Mouse (Mus musculus) heart, postnatal 10 days (tissue): ENCODE results near the gene Ifne. TPM values are rescaled to one million over a fixed set of nuclear protein-coding genes. Genes with fewer than 3 reads are reported as not detected.
A peak's percentile ranks its signal among the peaks of the same experiment; 100 is the strongest.
"Not testable (repeated sequence)": the region's sequence is repeated elsewhere in the genome, so short reads cannot be mapped to it uniquely, and the experiment has no call there.

ENCODE experiments used
- DNase-seq, 2 experiments: peaks; one replicate each; pipeline ENCODE4 v3.0.0; 2021
- intact Hi-C: fragments of 180-260 bp; cut with DNase I; formaldehyde crosslinking; loops from one replicate; pipeline ENCODE4 v1.15.1; 2025
- microRNA-seq, 2 experiments: library from miRNA; unstranded; fragments of <30 nt; microRNA quantifications; one replicate each; pipeline ENCODE4 v1.2.0; 2022
- total RNA-seq, 2 experiments: library from RNA; stranded (reverse); gene quantifications; 2 replicates each; pipeline ENCODE4 v1.2.3; 2021

Ifne gene
- total RNA-seq, 2 experiments from 2014 or later: not detected

DNA sequence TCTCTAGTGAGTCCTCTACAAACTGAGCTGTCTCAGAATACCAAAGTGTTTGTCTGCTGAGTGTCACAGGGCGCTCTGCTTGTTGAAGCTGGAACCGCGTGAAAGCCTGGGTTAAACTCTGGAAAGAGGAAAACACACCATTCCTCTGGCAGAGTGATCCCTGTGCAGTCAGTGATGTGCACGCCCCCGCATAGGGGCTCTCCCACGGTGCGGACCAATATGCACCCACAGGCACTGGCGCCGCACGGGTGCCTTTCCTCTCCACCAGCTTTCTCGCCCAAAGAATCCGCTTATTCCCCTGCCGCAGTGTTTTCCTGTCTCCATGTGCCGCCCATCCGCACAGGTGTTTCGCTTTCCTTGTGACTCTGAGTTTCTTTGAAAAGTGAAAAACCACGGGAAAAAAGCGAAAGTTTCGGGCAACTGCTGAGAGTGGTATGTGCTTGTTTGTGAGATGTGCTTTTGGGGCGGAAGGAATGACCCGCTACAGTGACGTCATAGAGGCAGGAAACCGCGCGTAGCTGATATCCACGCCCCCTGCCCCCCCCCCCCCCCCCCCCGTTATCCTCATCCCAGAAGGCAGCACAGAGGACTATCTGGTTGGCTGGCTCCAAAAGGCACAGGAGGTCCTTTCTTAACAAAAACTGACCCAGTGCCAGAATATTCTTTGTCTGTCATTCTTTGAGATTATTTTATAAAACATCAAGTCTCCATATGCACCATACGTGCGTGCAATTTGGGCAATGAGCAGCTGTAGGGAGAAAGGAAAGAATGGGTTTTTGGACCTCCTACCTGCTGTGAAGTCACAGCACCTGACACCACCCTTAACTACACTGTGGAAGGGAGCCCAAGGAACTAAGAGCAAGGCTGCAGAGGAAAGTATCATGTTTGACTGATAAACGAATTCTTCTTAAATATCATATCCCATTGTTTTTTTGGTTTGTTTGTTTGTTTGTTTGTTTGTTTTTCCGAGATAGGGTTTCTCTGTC, 11.8 kb downstream of the Ifne start:
- DNase-seq: peak; percentile 24 to 38
- intact Hi-C loops: loop anchor here (10.0 kb wide), 1 partner anchor 657 kb away; no protein-coding TSS in a partner anchor

DNA sequence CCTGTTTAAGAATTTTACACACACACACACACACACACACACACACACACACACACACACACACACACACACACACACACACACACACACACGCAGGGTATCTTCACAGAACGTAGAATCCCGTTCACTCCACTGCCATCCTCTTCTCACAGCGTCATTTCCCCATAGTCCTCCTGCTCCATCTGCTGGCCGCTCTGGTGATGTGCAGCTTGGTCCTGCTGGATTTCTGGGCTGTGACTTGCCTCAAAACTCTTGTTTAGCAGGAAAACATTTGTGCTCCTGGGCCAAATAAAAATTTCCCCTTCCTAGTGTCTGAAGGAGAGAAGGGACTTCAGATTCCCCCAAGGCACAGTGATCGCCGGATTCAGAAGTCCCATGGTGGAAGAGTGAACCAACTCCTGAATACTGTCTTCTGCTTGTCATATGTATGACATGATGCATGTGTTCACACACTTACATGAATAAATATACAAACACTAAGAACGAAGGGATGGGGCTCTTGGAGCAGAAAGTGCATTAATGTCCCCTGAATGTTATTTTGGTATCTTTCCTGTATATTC, 12.6 kb downstream of the Ifne start:
- intact Hi-C loops: loop anchor here (10.0 kb wide), 1 partner anchor 657 kb away; no protein-coding TSS in a partner anchor
- peak; percentile 83 to 89 for DNase-seq

DNA sequence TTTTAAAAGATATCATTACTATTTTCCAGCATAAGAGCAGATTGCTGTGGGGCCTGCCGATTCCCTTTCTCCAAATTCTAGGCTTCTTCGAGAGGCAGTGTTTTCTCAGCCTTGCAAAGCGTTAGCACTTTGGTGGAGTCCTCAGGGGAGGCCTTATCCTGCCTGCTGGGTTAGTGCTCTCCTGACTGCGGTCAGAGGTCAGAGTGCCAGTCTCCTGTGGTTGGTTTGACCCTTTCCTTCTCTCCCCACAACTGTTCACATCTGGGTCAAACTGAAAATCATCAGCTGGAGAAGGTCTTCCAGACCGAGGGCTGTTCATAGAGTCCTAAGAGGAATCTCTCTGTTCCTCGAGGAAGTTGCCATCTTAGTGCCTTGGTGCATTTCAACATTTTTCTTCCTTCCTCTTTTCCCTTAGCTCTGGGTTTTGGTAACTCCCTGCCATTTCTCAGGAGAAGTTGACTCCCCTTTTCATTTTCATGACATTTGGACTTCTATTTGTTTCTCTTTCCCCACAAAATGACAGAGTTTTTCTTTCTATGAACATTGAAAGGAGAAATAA, 14.9 kb downstream of the Ifne start:
- DNase-seq: no peak
- intact Hi-C loops: loop anchor here (10.0 kb wide), 1 partner anchor 660 kb away; no protein-coding TSS in a partner anchor

DNA sequence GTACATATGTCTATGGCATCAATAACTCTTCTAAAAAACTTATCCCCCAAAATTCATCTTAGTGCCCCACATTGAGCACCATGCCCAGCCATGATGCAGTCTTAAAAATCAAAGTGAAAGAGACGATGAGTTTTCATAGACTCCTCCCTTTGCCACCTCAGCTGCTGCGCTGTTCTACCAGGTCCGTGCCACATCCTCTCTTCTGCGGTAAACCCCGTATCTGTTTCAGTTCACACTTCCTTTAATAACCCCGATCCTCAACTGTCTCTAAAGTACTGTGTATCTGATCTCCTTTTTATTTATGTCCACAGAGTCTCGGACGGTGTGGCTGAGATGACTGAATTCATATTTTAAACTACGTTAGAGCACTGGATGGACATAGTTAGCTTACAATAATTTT, 15.4 kb downstream of the Ifne start:
- DNase-seq: no peak
- intact Hi-C loops: loop anchor here (10.0 kb wide), 1 partner anchor 660 kb away; no protein-coding TSS in a partner anchor

DNA sequence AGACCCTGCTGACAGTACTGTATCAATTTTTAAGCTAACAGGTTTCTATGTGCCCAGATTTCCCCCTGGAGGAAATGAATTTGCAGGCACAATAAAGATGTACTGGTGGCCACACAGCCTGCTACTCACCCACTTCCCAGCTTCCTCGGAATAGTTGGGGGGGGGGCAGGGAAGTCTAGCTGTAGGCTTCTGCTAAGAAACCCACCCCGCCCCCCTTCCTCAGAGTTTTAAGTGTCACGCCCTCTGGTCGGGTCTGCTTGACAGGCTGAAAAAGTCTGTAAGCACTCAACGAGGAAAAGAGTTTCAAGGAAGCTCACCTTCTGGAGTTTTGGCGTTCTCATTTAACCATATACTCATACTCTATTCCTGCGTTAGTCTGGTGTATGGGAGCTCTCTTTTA, 16.7 kb downstream of the Ifne start:
- intact Hi-C loops: loop anchor here (10.0 kb wide), 1 partner anchor 661 kb away; no protein-coding TSS in a partner anchor
- no peak for DNase-seq

DNA sequence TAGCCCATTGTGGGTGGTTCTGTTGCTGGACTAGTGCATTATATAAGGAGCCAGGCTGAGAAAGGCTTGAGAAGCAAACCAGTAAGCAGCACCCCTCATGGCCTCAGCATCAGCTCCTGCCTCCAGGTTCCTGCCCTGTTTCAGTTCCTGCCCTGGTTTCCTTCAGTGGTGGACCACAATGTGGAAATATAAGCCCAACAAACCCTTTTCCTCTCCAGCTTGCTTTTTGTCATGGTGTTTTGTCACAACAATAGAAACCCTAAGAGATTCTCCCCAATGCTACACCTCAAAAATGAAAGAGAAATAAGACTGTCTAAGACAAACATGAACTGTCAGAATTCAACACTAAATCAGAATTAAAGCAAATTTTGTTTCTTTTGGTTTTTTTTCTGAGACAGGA, 20.8 kb downstream of the Ifne start:
- DNase-seq: no peak
- intact Hi-C loops: no loop called here

DNA sequence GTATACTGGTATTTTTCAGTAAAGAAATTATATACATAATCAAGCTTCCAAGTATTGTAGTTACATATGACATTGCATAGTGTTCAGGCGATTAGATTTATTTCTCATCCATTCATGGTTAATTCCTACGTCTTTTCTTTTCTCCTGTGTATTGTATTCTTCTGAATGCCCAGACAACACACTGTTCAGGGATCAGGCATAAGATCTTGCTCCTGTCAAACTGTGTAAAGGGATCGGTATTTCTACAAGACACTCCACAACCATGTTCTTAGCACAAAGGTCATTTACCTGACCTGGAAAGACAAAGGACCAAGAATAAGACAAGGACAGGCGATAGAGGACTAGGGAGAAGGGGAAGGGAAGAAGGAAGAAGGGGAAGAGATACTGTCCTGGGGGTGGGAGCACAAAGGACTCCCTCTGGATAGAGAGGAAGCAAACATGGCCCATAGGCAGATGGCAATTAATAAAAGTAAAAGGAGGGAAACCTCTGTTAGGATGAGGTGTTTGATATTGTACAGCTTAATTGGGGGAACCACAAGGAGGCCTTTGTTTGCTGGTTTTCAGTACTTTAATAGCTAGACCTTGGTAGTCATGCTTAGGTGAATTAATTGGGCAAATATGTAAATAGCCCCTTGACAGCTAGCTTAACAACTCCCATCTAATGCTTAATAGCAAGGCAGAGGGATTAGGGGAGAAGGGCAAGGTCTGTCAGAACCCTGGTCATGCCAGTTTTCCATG, 28.8 kb downstream of the Ifne start:
- intact Hi-C loops: no loop called here
- DNase-seq: no peak

DNA sequence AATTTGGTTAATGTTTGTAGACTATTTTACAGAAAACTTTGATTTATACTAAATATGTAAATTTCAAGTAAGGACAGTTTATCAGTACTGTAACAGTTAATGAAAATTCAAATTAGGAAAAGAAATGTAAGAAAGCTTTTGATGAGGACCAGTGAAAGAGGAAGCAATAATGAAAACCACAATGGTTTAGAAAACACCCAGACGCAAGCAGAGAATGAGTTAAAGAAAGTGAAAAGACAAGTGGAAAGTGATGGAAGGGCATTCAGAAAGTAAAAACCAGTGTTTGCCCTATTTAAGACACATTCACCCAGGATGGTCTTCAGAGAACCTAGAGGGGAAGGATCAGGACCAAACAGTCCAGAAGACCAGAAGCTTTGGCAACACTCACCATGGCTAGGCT, 30.3 kb downstream of the Ifne start, which contains the start of gene Ifna1:
TSS of gene Ifna1 (plus strand) at position 390 of the 400 bp plus-strand sequence.
- intact Hi-C loops: no loop called here
- no peak for DNase-seq

DNA sequence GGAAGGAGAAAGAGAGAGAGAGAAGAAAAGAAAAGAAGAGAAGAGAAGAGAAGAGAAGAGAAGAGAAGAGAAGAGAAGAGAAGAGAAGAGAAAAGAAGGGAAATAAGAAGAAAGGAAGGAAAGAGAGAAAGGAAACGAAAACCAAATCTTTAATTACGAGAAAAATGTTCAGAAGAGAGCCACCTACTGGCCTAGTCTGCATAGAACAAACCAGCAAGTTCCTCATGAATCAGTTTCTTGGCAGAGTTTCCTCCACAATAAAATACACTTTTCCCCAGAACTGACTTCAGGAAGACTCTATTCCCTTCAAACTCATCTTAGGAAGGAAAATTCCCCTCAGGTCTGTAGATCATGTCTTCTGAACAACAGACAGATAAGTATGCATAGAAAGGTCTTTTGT, 34.7 kb downstream of the Ifne start:
- intact Hi-C loops: no loop called here
- no peak for DNase-seq

DNA sequence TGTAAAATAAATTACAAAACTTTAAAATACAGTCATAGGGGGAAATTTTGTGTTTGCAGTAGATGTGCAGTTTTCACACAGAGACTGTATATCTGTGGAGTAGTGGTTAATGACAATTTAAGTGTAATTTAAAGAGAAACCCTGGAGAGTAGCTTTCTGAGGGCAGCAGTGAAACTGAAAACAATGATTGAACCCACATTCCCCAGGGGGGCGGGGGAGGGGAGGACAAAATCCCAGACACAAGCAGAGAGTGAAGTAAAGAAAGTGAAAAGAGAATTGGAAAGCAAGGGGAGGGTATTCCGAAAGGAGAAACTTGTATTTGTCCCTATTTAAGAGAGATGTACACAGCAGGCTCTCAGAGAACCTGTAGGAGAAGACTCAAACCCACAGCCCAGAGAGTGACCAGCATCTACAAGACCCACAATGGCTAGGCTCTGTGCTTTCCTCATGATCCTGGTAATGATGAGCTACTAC, 38.5 kb downstream of the Ifne start, which contains the start of gene Ifna4:
TSS of gene Ifna4 (plus strand) at position 424 of the 474 bp plus-strand sequence.
- no peak for DNase-seq
- intact Hi-C loops: no loop called here

DNA sequence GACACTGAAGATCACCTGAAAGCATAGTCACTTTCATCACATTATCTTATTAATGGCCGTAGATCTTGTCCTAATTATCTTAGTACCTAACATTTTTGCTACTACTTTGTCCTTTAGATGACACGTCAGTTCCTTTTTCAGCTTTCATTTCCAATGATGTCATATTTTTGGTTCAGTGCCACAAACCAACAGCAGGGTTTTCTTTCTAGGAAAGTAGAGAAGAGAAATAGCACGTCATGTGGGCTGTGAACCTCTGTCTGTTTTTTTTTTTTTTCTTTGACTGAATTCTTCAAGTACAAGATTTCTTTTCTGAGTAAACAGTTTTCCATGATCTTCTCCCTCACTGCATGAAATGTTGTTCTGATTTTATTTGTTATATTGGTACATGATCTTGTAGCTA, 39.9 kb downstream of the Ifne start:
- no peak for DNase-seq
- intact Hi-C loops: no loop called here

DNA sequence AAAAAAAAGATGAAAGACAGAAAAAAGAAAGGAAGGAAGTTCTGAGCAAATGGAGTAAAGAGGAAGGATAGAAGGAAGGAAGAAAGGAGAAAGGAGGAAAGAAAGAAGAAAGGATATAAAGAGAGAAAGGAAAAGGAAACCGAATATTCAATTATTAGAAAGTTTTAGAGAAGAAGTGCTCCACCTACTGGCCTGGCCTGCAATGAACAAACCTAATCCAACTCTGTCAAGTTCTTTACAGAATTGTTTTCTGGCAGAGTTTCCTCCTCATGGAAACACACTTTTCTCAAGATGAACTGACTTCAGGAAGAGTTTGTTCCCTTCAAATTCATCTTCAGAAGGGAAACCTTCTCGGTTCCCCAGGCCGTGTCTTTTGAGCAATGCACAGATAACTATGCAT, 41.2 kb downstream of the Ifne start:
- intact Hi-C loops: no loop called here
- DNase-seq: peak in 1 of 2 experiments; percentile 23

DNA sequence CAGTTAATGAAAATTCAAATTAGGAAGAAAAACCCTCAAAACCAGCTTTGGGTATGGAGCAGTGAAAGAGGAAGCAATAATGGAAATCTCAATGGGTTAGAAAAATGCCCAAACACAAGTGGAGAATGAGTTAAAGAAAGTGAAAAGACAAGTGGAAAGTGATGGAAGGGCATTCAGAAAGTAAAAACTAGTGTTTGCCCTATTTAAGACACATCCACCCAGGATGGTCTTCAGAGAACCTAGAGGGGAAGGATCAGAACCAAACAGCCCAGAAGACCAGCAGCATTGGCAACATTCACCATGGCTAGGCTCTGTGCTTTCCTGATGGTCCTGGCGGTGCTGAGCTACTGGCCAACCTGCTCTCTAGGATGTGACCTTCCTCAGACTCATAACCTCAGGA, 44.8 kb downstream of the Ifne start, which contains the start of gene Ifna5:
TSS of gene Ifna5 (plus strand) at position 301 of the 400 bp plus-strand sequence.
- intact Hi-C loops, DNase-seq: not testable (repeated sequence)

DNA sequence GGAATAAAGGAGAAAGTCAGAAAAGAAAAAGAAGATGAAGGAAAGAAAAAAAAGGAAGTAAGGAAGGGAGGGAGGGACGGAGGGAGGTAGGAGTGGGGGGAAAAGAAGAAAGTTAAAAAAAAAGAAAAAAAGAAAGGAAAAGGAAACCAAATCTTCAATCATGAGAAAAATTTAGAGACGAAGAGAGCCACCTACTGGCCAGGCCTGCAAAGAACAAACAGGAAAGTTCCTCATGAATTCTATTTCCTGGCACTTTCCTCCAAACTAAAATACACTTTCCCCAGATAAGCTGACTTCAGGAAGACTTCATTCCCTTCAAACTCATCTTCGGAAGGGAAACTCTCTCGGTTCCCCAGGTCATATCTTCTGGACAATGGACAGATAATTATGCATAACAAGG, 49.5 kb downstream of the Ifne start:
- intact Hi-C loops: no loop called here
- DNase-seq: peak; percentile 10 to 40

Small RNA genes within 50 kb of the gene (microRNA-seq; reads per million reads assigned to microRNA genes)
- gene Mir31: 43.8 to 652 reads per million in 2 experiments

Other genes starting within 250 kb of the Ifne start
- not detected for gene C87499, start 245.8 kb downstream of the Ifne start, total RNA-seq
- gene Ifna13, start 235.7 kb downstream of the Ifne start, total RNA-seq: not detected
- gene Ifna16, start 203.3 kb downstream of the Ifne start, total RNA-seq: not detected
- not detected for gene Ifna2, start 196.3 kb downstream of the Ifne start, total RNA-seq
- gene Ifnab, start 188.8 kb downstream of the Ifne start, total RNA-seq: not detected
- gene Gm26566, start 158.4 kb downstream of the Ifne start, total RNA-seq: under 1 TPM; 0.50 TPM
- 10 to 100 TPM; 82.6 to 87.1 TPM for gene Klhl9, start 157.7 kb downstream of the Ifne start, total RNA-seq
- gene Gm13271, start 125.3 kb downstream of the Ifne start, total RNA-seq: not detected
- gene Gm13283, start 120.1 kb downstream of the Ifne start, total RNA-seq: not detected
- not detected for gene Gm13290, start 106.4 kb downstream of the Ifne start, total RNA-seq
- gene Gm13289, start 103.3 kb downstream of the Ifne start, total RNA-seq: not detected
- not detected for gene Gm13272, start 100.4 kb downstream of the Ifne start, total RNA-seq
- not detected for gene Ifnz, start 98.1 kb downstream of the Ifne start, total RNA-seq
- gene Gm13276, start 94.5 kb downstream of the Ifne start, total RNA-seq: not detected
- not detected for gene Gm13277, start 91.6 kb downstream of the Ifne start, total RNA-seq
- not detected for gene Gm13278, start 88.7 kb downstream of the Ifne start, total RNA-seq
- not detected for gene Gm13275, start 85.7 kb downstream of the Ifne start, total RNA-seq
- gene Gm13279, start 82.8 kb downstream of the Ifne start, total RNA-seq: not detected
- under 1 TPM; 0.31 to 0.40 TPM for gene Gm13285, start 80.5 kb downstream of the Ifne start, total RNA-seq
- gene Gm13287, start 76.9 kb downstream of the Ifne start, total RNA-seq: not detected
- gene Gm13288, start 74.7 kb downstream of the Ifne start, total RNA-seq: not detected
- gene Ifna7, start 64.0 kb downstream of the Ifne start, total RNA-seq: not detected
- gene Ifna11, start 60.2 kb downstream of the Ifne start, total RNA-seq: not detected
- not detected for gene Ifna6, start 52.8 kb downstream of the Ifne start, total RNA-seq
- gene Ifna5, start 44.7 kb downstream of the Ifne start, total RNA-seq: not detected
- not detected for gene Ifna4, start 38.3 kb downstream of the Ifne start, total RNA-seq
- not detected for gene Ifna1, start 30.1 kb downstream of the Ifne start, total RNA-seq